Mouse (Mus musculus) heart, embryonic 12.5 days (tissue): ENCODE results near the gene Ccdc63. TPM values are rescaled to one million over a fixed set of nuclear protein-coding genes. Genes with fewer than 3 reads are reported as not detected.

Experiments used
- ATAC-seq: fragments of 200-750 bp; cut with Nextera tagmentation; 2 replicates; pipeline ENCODE4 v1.8.0; 2017; ENCODE audit warnings: moderate TSS enrichment, moderate library complexity; ENCODE audit not compliant: insufficient number of reproducible peaks, low FRiP score
- H3K27ac ChIP-seq: fragments of 300-500 bp; sonication (generic); 2 replicates; pipeline ENCODE4 v1.5.1; 2016; ENCODE audit warnings: mild to moderate bottlenecking, moderate library complexity; ENCODE audit not compliant: poor library complexity, severe bottlenecking
- H3K27me3 ChIP-seq: fragments of 300-500 bp; sonication (generic); replicated peaks from 2 replicates; pipeline ENCODE4 v1.6.1; 2016; ENCODE audit warnings: mild to moderate bottlenecking, moderate library complexity
- H3K36me3 ChIP-seq: fragments of 300-500 bp; sonication (generic); 2 replicates; pipeline ENCODE4 v1.6.1; 2016; ENCODE audit warnings: mild to moderate bottlenecking, moderate library complexity
- H3K4me1 ChIP-seq: fragments of 300-500 bp; sonication (generic); replicated peaks from 2 replicates; pipeline ENCODE4 v1.6.1; 2016; ENCODE audit warnings: mild to moderate bottlenecking
- H3K4me2 ChIP-seq: fragments of 300-500 bp; sonication (generic); 2 replicates; pipeline ENCODE4 v1.6.1; 2016; ENCODE audit warnings: mild to moderate bottlenecking, moderate library complexity
- H3K4me3 ChIP-seq: fragments of 300-500 bp; sonication (generic); 2 replicates; pipeline ENCODE4 v1.5.1; 2016; ENCODE audit warnings: mild to moderate bottlenecking
- H3K9ac ChIP-seq: fragments of 300-500 bp; sonication (generic); 2 replicates; pipeline ENCODE4 v1.6.1; 2016; ENCODE audit warnings: mild to moderate bottlenecking, moderate library complexity
- H3K9me3 ChIP-seq: fragments of 300-500 bp; sonication (generic); replicated peaks from 2 replicates; pipeline ENCODE4 v1.6.1; 2016; ENCODE audit warnings: mild to moderate bottlenecking, moderate library complexity
- WGBS: fragments of 180-500 bp; shearing (Covaris S2); methylation state at CpG from one replicate; pipeline ENCODE4 v1.1.7; 2016; 5-methylcytosine and 5-hydroxymethylcytosine counted together
- polyA plus RNA-seq: library from polyadenylated mRNA; unstranded; fragments of >200 nt; fragmentation: Nextera tagmentation; extraction: Ambion mirVana; gene quantifications from 2 replicates; pipeline ENCODE4 v1.2.1, GENCODE M21; 2016

Ccdc63 gene
- polyA plus RNA-seq, 1 experiment from 2014 or later: 0.33 TPM

DNA sequence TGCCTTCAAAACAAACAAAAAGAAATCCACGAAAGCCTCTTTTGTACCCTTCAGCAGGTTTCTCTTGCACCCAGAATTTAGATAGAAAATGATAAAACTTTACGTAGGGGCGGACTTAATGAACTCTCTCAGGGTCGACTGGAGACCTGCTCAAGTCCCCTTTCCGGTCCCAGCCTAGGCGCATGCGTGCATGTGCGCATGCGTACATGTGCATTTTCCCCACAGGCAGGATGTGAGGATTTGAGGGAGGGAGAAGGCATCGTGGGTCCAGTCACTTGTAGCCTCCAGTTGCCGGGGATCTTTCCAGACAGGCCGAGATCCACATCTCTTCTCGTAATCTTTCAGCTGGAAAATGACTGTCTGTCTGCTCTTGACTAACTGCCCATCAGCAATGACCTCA, 59.2 kb downstream of the Ccdc63 start:
- no peaks in the 10 kb centered on the region for H3K27me3 ChIP-seq
- H3K4me2 ChIP-seq: no peak overlapping the region
- no peaks in the 10 kb centered on the region for H3K36me3 ChIP-seq
- WGBS: 84% methylated on average over 13 of the region's 13 CpGs
- ATAC-seq: no peak
- no peak overlapping the region for H3K4me3 ChIP-seq
- H3K9ac ChIP-seq: no peak overlapping the region
- no peak overlapping the region for H3K27ac ChIP-seq
- peaks cover 16% of the 10 kb centered on the region for H3K4me1 ChIP-seq
- H3K9me3 ChIP-seq: peaks cover 4% of the 10 kb centered on the region; the same call in 1 of the 2 replicates

DNA sequence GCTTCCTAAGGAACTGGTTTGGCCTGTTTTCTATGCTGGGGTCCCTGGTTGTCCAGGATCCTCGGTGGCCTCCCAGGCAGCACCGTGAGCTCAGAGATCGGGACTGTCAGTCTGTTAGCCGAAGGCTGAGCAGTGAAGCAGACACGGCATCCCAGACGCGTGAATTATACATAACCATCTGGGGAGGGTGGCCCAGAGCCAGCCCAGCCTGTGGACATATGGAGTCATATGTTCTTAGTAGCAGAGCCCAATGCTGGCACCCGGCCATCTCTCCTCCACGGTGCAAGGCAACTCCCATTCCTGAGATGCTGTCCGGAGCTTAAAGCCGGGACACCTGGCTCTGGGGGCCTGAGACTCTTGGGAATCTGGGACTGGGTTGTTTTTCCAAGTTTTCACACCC, 59.7 kb downstream of the Ccdc63 start:
- no peak overlapping the region for H3K27ac ChIP-seq
- WGBS: 66% methylated on average over 11 of the region's 11 CpGs
- no peak overlapping the region for H3K9ac ChIP-seq
- H3K4me3 ChIP-seq: no peak overlapping the region
- no peaks in the 10 kb centered on the region for H3K36me3 ChIP-seq
- peaks cover 4% of the 10 kb centered on the region; the same call in 1 of the 2 replicates for H3K9me3 ChIP-seq
- peaks cover 13% of the 10 kb centered on the region for H3K4me1 ChIP-seq
- ATAC-seq: peak; percentile 49; the same call in 1 of the 2 replicates
- no peak overlapping the region for H3K4me2 ChIP-seq
- no peaks in the 10 kb centered on the region for H3K27me3 ChIP-seq

DNA sequence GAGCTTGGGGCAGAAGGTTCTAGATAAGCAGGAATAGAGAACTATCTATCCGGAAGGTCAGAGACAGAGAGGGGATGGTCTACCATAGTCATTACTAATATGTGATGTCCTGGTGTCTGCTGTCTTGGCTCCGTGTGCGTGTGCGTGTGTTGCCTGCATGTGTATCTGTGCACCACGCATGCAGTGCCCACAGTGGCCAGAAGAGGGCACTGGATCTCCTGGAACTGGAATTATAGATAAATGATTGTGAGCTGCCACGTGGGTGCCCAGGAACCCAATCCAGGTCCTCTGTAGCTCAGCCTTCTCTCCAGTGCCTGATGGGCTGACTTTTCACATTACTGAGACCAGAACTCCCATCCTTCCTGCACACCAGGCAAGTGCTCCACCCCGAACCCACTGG, 60.8 kb downstream of the Ccdc63 start:
- no peak for ATAC-seq
- Histone ChIP-seq H3K4me1 (peaks cover 3% of the 10 kb centered on the region; the same call in 1 of the 2 replicates), H3K9me3 (peaks cover 4% of the 10 kb centered on the region; the same call in 1 of the 2 replicates), H3K9ac (no peak overlapping the region), H3K4me3 (no peak overlapping the region), H3K36me3 (no peaks in the 10 kb centered on the region), H3K4me2 (no peak overlapping the region), H3K27ac (no peak overlapping the region), H3K27me3 (no peaks in the 10 kb centered on the region)
- 79% methylated on average over 7 of the region's 7 CpGs for WGBS

DNA sequence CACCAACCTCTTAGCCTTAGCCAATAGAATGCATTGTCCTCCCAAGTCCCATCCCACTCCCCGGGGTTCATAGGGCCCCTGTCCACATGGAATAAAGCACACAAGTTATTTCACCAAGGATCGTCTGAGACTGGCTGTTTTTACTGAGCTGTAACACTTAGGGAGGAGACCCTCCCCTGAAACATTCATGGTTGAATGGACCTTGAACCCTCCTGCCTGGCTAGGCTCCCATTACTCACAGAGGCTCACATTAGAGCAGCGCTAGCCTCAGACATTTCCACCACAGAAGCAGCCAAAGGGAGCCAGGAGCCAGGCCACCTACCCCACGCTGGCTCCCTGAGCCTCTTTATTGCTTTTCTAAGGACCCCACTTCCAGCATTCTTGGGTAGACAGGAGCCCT, 63.4 kb downstream of the Ccdc63 start:
- no peak for ATAC-seq
- no peak overlapping the region for H3K27ac ChIP-seq
- H3K4me2 ChIP-seq: no peak overlapping the region
- H3K9ac ChIP-seq: no peak overlapping the region
- H3K4me3 ChIP-seq: no peak overlapping the region
- H3K36me3 ChIP-seq: no peaks in the 10 kb centered on the region
- peaks cover 3% of the 10 kb centered on the region for H3K4me1 ChIP-seq
- H3K9me3 ChIP-seq: peaks cover 4% of the 10 kb centered on the region; the same call in 1 of the 2 replicates
- 67% methylated on average over 4 of the region's 4 CpGs for WGBS
- H3K27me3 ChIP-seq: no peaks in the 10 kb centered on the region

DNA sequence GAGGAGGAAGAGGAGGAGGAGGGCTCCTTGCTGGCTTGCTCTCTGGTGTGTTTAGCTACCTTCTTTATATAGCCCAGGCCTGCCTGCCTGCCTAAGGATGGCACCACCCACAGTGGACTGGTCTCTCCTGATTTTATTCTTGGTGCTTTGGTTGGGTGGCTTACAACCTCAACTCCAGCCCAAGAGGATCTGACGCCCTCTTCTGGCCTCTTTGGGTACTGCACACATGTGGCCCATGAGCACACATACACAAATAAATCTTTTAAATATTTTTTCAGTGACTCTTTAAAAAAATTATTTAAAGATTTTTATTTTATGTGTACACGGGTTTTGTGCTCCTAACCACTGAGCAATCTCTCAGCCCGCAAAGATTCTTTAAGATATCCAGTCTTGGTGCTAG, 64.9 kb downstream of the Ccdc63 start:
- Histone ChIP-seq H3K9me3 (peaks cover 4% of the 10 kb centered on the region; the same call in 1 of the 2 replicates), H3K27ac (no peak overlapping the region), H3K4me3 (no peak overlapping the region), H3K4me1 (peaks cover 16% of the 10 kb centered on the region), H3K9ac (no peak overlapping the region), H3K36me3 (no peaks in the 10 kb centered on the region), H3K4me2 (no peak overlapping the region), H3K27me3 (no peaks in the 10 kb centered on the region)
- no peak for ATAC-seq
- WGBS: 49% methylated on average over 3 of the region's 3 CpGs

DNA sequence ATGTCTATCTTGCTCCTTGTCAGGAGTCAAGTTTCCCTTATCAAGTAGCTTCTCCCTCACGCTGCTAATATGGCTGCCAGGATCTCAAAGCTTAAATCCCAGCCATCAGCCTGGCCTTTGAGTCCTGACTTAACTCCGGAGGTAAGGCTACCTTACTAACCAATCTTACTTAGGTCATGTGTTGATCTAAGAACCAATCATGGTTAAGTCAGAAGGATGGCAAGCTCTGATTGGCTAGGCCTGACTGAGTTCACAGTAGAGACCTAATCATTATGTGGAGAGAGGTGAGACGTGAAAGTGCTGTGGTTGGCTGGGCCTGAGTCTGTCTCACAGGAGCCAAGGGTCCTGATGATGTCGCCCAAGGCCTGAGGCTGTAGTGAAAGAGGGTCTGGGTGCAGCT, 68.6 kb downstream of the Ccdc63 start:
- Histone ChIP-seq H3K27ac (peak overlapping the region; percentile 97), H3K9ac (no peak overlapping the region), H3K36me3 (no peaks in the 10 kb centered on the region), H3K27me3 (no peaks in the 10 kb centered on the region), H3K4me3 (no peak overlapping the region), H3K9me3 (no peaks in the 10 kb centered on the region), H3K4me2 (no peak overlapping the region), H3K4me1 (peaks cover 37% of the 10 kb centered on the region)
- no peak for ATAC-seq
- WGBS: 72% methylated on average over 4 of the region's 4 CpGs

DNA sequence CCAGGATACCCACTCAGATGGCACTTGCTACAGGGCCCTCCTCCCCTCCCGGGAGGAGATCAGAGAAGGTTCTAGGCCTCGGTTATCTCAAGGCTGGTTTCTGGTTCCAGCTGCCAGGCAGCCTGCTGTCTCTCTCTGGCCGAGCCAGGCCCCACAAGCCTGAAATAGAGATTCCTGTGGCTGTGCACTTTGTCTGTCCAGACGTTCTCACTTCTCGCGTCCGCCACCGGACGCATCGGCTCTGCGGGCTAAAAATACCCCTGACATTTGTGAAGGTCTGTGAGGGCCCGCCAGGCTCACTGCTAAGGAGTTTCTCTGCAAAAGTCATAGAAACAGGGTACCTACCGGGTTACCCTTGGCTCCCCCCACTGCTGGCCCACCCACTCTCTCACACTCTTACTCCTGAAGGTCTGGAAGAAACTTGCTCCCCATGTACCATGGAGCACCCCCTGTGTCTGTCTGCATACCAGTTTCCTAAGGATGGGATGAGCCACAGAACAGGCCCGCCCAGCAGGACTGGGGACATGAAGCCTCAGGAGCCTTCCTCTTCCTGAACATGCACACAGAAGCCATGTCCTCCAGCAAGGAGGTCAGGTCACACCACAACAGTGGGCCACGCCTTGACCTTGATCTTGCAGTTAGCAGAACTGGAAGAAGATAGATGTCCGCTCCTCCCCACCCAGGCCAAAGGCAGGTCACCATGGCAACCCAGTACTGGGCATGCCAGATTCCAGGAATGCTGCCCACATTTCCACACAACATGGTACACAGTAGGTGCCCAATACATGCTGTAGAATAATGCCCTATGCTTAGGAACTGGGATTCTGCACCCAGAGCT, 69.4 kb downstream of the Ccdc63 start:
- Histone ChIP-seq H3K4me1 (peaks cover 37% of the 10 kb centered on the region), H3K36me3 (no peaks in the 10 kb centered on the region), H3K4me2 (no peak overlapping the region), H3K9ac (peak overlapping the region; percentile 52; the same call in 1 of the 2 replicates), H3K27ac (peak overlapping the region; percentile 97), H3K4me3 (no peak overlapping the region), H3K27me3 (no peaks in the 10 kb centered on the region), H3K9me3 (no peaks in the 10 kb centered on the region)
- peak; percentile 70 for ATAC-seq
- 39% methylated on average over 16 of the region's 16 CpGs for WGBS

DNA sequence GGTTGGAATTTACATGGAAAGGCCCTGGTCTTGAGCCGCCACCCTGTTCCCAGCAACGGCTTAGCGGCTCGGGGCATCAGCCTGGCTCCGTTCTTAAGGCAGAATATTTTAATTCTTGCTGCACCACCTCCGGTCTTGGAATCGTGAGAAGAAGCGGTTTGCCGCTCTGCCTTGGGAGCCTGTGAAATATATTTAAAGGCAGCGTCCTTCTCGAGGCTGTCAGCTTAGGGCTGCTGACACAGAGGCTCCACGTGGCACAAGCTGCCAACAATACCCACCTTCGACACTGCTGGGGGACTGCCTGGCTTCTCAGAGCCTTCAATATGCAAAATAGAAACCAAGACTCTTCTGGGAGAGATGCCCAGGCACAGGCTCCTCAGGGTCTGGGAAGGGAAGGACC, 72.1 kb downstream of the Ccdc63 start:
- no peak for ATAC-seq
- Histone ChIP-seq H3K9ac (no peak overlapping the region), H3K4me2 (no peak overlapping the region), H3K9me3 (no peaks in the 10 kb centered on the region), H3K36me3 (no peaks in the 10 kb centered on the region), H3K27me3 (no peaks in the 10 kb centered on the region), H3K4me1 (peaks cover 48% of the 10 kb centered on the region), H3K27ac (no peak overlapping the region), H3K4me3 (no peak overlapping the region)
- 69% methylated on average over 13 of the region's 13 CpGs for WGBS

DNA sequence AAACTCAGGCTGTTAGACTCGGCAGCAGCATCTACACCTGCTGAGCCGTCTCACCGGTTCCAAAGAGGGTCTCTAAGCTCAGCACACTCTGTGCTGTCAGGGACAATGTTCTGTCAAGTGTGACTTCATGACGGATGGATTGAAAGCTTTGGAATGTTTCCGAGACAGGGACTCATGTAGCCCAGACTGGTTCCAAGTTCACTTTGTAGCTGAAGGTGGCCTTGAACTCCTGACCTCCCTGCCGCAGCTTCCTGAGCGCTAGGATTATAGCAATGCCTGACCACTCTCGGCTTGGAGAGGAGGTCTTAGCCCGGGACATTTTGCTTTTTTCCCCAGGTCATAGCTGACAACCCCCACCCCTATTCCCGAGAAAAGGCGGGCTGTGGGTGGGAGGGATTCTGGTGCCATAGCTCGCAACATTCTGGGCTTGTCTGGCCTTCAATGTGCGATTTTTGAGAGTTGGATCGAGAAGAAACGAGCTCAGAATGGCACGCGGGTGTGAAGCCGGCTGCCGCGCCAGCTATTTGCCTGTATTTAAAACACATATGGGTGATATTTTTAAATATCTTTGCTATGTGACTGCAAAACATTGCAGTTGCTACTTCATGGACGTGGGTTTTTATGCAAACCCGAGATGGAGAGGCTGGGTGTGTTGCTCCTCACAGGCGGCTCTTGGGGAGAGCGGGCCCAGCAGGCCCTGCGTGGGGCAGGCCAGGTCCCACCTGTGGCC, 77.3 kb downstream of the Ccdc63 start:
- Histone ChIP-seq H3K27me3 (no peaks in the 10 kb centered on the region), H3K4me1 (peaks cover 55% of the 10 kb centered on the region), H3K27ac (peak overlapping the region; percentile 63), H3K4me2 (no peak overlapping the region), H3K4me3 (no peak overlapping the region), H3K9ac (no peak overlapping the region), H3K9me3 (no peaks in the 10 kb centered on the region), H3K36me3 (no peaks in the 10 kb centered on the region)
- ATAC-seq: no peak
- WGBS: 70% methylated on average over 25 of the region's 25 CpGs

DNA sequence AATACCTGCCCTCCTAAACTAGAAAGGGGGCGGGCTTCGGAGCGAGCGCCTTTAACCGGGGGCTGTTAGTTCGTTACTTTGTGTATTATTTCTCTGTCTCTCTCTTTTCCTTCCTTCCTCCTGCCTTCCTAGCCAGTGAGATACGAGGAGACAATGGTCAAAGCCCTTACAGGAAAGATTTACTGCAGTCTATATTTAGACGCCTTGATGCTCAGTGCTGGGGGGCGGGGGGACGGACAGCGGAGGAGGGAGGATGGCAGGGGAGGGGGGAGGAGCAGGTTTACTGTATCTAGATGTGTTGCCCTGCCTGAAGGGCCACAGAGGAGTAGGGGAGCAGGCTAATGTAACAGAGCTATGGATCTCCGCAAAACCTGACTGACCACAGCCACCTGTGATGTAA, 78.1 kb downstream of the Ccdc63 start:
- H3K9ac ChIP-seq: peak overlapping the region; percentile 26; the same call in 1 of the 2 replicates
- peaks cover 5% of the 10 kb centered on the region for H3K9me3 ChIP-seq
- WGBS: 15% methylated on average over 12 of the region's 12 CpGs
- no peaks in the 10 kb centered on the region for H3K27me3 ChIP-seq
- 0 out of 2 replicates have a peak, but pooled peaks have one; percentile 51 for ATAC-seq
- H3K4me3 ChIP-seq: peak overlapping the region; percentile 8; the same call in 1 of the 2 replicates
- H3K4me2 ChIP-seq: peak overlapping the region; percentile 53
- H3K36me3 ChIP-seq: peaks cover 1% of the 10 kb centered on the region
- peaks cover 53% of the 10 kb centered on the region for H3K4me1 ChIP-seq
- H3K27ac ChIP-seq: peak overlapping the region; percentile 63

DNA sequence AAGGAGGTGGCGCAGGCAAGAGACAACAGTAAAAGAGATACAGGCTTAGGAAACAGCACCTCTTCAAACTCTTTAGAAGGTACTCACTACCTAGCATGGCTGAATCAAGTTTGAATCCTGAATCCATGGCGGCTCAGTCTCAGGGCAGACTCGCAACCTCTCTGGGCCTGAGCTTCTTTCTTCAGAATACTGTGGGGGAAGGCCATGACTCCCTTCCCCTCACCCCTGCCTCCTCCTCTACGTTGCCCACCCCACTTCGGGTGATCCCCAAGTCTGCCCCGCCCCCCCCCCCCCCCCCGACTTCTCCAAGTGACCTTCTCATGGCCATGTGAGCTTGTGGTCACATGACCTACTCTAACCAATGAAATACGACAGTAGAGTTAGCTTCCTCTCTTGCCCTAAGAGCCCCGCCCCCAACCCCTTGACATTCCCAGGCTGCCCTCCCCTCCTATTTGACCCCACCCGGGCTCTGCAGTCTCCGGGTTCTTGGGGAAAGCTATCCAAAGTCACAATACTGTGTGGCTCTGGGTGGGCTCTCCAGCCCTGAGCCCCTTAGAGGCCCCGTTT, 79.8 kb downstream of the Ccdc63 start:
- WGBS: 32% methylated on average over 10 of the region's 12 CpGs
- no peak overlapping the region; the same call in 1 of the 2 replicates for H3K27ac ChIP-seq
- no peaks in the 10 kb centered on the region for H3K27me3 ChIP-seq
- peaks cover 53% of the 10 kb centered on the region for H3K4me1 ChIP-seq
- H3K36me3 ChIP-seq: peaks cover 3% of the 10 kb centered on the region
- H3K4me2 ChIP-seq: peak overlapping the region; percentile 42
- no peak overlapping the region for H3K9ac ChIP-seq
- H3K9me3 ChIP-seq: peaks cover 10% of the 10 kb centered on the region
- no peak overlapping the region for H3K4me3 ChIP-seq
- peak; percentile 42; the same call in 1 of the 2 replicates for ATAC-seq
